Mouse (Mus musculus) midbrain, embryonic 10.5 days (tissue): ENCODE measurements around the gene Cdkl1. TPM values are rescaled to one million over a fixed set of nuclear protein-coding genes. Genes with fewer than 3 reads are reported as not detected.

Experiments used
- DNase-seq: peaks from one replicate; pipeline ENCODE4 v3.0.0-alpha.2; 2017; ENCODE audit warnings: low spot score
- H3K27ac ChIP-seq: fragments of 300-500 bp; sonication (generic); replicated peaks from 2 replicates; pipeline ENCODE4 v1.5.1; 2016; ENCODE audit warnings: mild to moderate bottlenecking
- H3K27me3 ChIP-seq: fragments of 300-500 bp; sonication (generic); 2 replicates; pipeline ENCODE4 v1.6.1; 2016; ENCODE audit warnings: low read depth, mild to moderate bottlenecking; ENCODE audit not compliant: poor library complexity, severe bottlenecking
- H3K36me3 ChIP-seq: fragments of 300-500 bp; sonication (generic); 2 replicates; pipeline ENCODE4 v1.6.1; 2016; ENCODE audit warnings: mild to moderate bottlenecking, moderate library complexity
- H3K4me1 ChIP-seq: fragments of 300-500 bp; sonication (generic); 2 replicates; pipeline ENCODE4 v1.6.1; 2016
- H3K4me3 ChIP-seq: fragments of 300-500 bp; sonication (generic); 2 replicates; pipeline ENCODE4 v1.5.1; 2016; ENCODE audit warnings: mild to moderate bottlenecking, moderate library complexity
- H3K9me3 ChIP-seq: fragments of 300-500 bp; sonication (generic); replicated peaks from 2 replicates; pipeline ENCODE4 v1.6.1; 2016; ENCODE audit warnings: mild to moderate bottlenecking
- WGBS: fragments of 180-500 bp; shearing (Covaris S2); methylation state at CpG from one replicate; pipeline ENCODE4 v1.1.7; 2016; 5-methylcytosine and 5-hydroxymethylcytosine counted together
- microRNA counts: library from miRNA; unstranded; fragments of <30 nt; microRNA quantifications from one replicate; lab custom pipeline; 2017
- microRNA-seq: library from miRNA; unstranded; fragments of <30 nt; microRNA quantifications from one replicate; pipeline ENCODE4, GENCODE M21; 2017
- polyA plus RNA-seq: library from polyadenylated mRNA; unstranded; fragments of >200 nt; fragmentation: Nextera tagmentation; extraction: Ambion mirVana; gene quantifications from 2 replicates; pipeline ENCODE4 v1.2.1, GENCODE M21; 2016

The Cdkl1 gene
- polyA plus RNA-seq, 1 experiment from 2014 or later, result 0.77 TPM

GRCm38 (mm10) chr12:69724018-69724710 lies 66.9 kb downstream of the Cdkl1 start:
- Histone ChIP-seq H3K27me3 (no peaks in the 10 kb centered on the region), H3K36me3 (peaks cover 29% of the 10 kb centered on the region), H3K9me3 (peaks cover 17% of the 10 kb centered on the region), H3K4me3 (peak overlapping the region; percentile 83), H3K27ac (peak overlapping the region; percentile 90), H3K4me1 (peaks cover 21% of the 10 kb centered on the region)
- DNase-seq, result no peak
- WGBS, result 4% methylated on average over 24 of the region's 24 CpGs

GRCm38 (mm10) chr12:69723376-69723775 lies 67.7 kb downstream of the Cdkl1 start:
- H3K9me3 ChIP-seq, result peaks cover 25% of the 10 kb centered on the region
- H3K27me3 ChIP-seq, result no peaks in the 10 kb centered on the region
- 71% methylated on average over 2 of the region's 2 CpGs for WGBS
- peaks cover 37% of the 10 kb centered on the region for H3K36me3 ChIP-seq
- peaks cover 21% of the 10 kb centered on the region for H3K4me1 ChIP-seq
- DNase-seq, result no peak
- H3K27ac ChIP-seq, result no peak overlapping the region
- H3K4me3 ChIP-seq, result peak overlapping the region; percentile 83

- DNase-seq, result no peak
- WGBS, result 94% methylated on average over 3 of the region's 3 CpGs
- no peak overlapping the region for H3K4me3 ChIP-seq
These were observed 68.2 kb downstream of the Cdkl1 start for GRCm38 (mm10) chr12:69722857-69723256.

GRCm38 (mm10) chr12:69713628-69714027 lies 77.4 kb downstream of the Cdkl1 start:
- DNase-seq, result no peak
- H3K27ac ChIP-seq, result no peak overlapping the region
- no peaks in the 10 kb centered on the region for H3K4me1 ChIP-seq
- peaks cover 52% of the 10 kb centered on the region for H3K36me3 ChIP-seq
- peaks cover 13% of the 10 kb centered on the region for H3K9me3 ChIP-seq
- H3K27me3 ChIP-seq, result no peaks in the 10 kb centered on the region
- H3K4me3 ChIP-seq, result no peak overlapping the region

More at GRCm38 (mm10) chr12:69722857-69723256, 68.2 kb downstream of the Cdkl1 start:
- H3K9me3 ChIP-seq, result peaks cover 29% of the 10 kb centered on the region
- H3K4me1 ChIP-seq, result peaks cover 21% of the 10 kb centered on the region
- H3K27me3 ChIP-seq, result no peaks in the 10 kb centered on the region
- peaks cover 41% of the 10 kb centered on the region for H3K36me3 ChIP-seq
- H3K27ac ChIP-seq, result no peak overlapping the region

- Histone ChIP-seq H3K4me3 (no peak overlapping the region), H3K9me3 (no peaks in the 10 kb centered on the region), H3K4me1 (no peaks in the 10 kb centered on the region), H3K27me3 (no peaks in the 10 kb centered on the region), H3K27ac (no peak overlapping the region), H3K36me3 (peaks cover 16% of the 10 kb centered on the region)
- DNase-seq, result no peak
- 93% methylated on average over 11 of the region's 11 CpGs for WGBS
These were observed 86.1 kb downstream of the Cdkl1 start for GRCm38 (mm10) chr12:69704799-69705458.

- DNase-seq, result no peak
- H3K9me3 ChIP-seq, result no peaks in the 10 kb centered on the region
- 89% methylated on average over 6 of the region's 6 CpGs for WGBS
- no peak overlapping the region for H3K27ac ChIP-seq
- no peak overlapping the region for H3K4me3 ChIP-seq
- H3K36me3 ChIP-seq, result peaks cover 27% of the 10 kb centered on the region
- no peaks in the 10 kb centered on the region for H3K27me3 ChIP-seq
- H3K4me1 ChIP-seq, result no peaks in the 10 kb centered on the region
These were observed 92.7 kb downstream of the Cdkl1 start for GRCm38 (mm10) chr12:69698352-69698751.

MicroRNAs encoded within 50 kb of the gene (microRNA counts, 519-probe panel; counts per million panel counts)
- microRNA mmu-miR-681 (lab: Ali Mortazavi, UCI), result not detected

Small RNA genes within 50 kb of the gene (microRNA-seq; reads per million reads assigned to microRNA genes)
- not detected for gene Mir681

Other genes starting within 250 kb of the Cdkl1 start
- gene Vcpkmt, start 208.2 kb downstream of the Cdkl1 start, polyA plus RNA-seq, result 20.1 and 21.4 TPM in 2 replicates
- 7.8 and 10.4 TPM in 2 replicates for gene Sos2, start 109.4 kb downstream of the Cdkl1 start, polyA plus RNA-seq
- gene L2hgdh, start 66.4 kb downstream of the Cdkl1 start, polyA plus RNA-seq, result 15.7 and 16.5 TPM in 2 replicates
- 20.4 and 21.2 TPM in 2 replicates for gene Atp5s, start 66.3 kb downstream of the Cdkl1 start, polyA plus RNA-seq
- 22.1 and 35.0 TPM in 2 replicates for gene Atl1, start 101.3 kb upstream of the Cdkl1 start, polyA plus RNA-seq
- 22.1 and 23.5 TPM in 2 replicates for gene Map4k5, start 101.9 kb upstream of the Cdkl1 start, polyA plus RNA-seq
- 2.4 and 3.9 TPM in 2 replicates for gene Sav1, start 195.7 kb upstream of the Cdkl1 start, polyA plus RNA-seq